Mouse (Mus musculus) gastrocnemius, postnatal 14 days (tissue): Measurements from ENCODE around the gene Gm11639. TPM values are rescaled to one million over a fixed set of nuclear protein-coding genes. Genes with fewer than 3 reads are reported as not detected.

Experiments
- DNase-seq: peaks from one replicate; pipeline ENCODE4 v3.0.0; 2021; ENCODE audit warnings: mixed read lengths
- intact Hi-C: fragments of 180-260 bp; cut with DNase I; formaldehyde crosslinking; loops from one replicate; pipeline ENCODE4 v1.15.1; 2025; ENCODE audit warnings: low total_unique reads
- total RNA-seq, 2 experiments: library from RNA; stranded (reverse); gene quantifications; 2 replicates each; pipeline ENCODE4 v1.2.3; 2021

Gene Gm11639
- total RNA-seq, 2 experiments from 2014 or later = 0.02 TPM

DNA sequence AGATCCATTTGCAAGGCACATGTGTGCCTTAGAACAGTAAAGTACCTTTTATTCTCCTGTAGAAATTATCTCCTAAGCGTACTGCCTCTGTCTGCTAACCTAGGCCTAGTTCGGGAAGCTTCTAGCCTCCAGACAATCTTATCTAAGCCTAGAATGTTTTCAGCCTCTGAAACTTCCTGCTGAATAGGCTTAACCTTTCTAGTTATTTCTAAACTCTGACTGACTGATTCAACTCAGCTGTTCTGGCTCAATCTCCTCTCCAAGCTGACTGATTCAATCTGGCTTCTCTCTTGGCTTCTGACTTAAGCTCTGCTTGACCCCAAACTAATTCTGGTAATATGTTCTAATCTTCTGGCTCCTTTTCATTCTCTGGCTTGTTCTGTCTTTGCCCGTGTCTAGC is 463.8 kb downstream of the Gm11639 start:
- intact Hi-C loops = no loop called here
- no peak for DNase-seq

DNA sequence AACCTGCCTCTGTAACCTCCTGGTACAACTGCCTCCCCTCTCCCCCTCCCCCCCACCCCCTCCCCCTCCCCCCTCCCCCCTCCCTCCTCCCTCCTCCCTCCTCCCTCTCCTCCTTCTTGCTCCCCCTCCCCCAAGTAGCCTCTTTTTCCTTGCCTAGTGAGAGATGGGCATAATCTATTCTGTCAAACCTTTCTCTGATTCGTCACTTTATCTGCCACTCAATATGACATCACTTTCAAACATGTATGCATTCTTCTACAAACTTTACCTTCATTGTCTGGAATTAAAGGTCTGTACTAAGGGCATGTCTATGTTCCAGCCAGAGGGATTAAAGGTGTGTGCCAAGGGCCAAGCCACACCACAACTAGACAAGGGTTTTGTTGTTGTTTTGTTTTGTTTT is 464.3 kb downstream of the Gm11639 start:
- DNase-seq = no peak
- intact Hi-C loops = no loop called here

DNA sequence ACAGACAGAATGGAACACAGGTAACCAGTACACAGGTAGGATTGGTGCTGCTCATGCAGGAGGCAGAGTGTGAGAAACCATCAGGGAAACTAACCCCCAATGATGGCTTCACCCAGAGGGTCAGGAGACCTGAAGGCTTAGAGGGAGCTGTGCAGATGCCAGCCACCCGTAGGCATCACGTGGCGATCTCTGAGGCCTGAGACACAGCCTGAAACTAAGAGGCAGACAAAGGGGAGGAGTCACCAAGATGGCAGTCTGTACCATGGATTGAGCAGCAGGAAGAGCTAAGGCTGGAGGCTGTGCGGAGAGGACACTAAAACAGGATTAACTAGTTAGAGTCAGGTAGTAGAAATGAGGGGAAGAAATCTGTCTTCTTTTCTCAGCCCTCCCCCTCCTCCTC is 465.2 kb downstream of the Gm11639 start:
- intact Hi-C loops = no loop called here
- DNase-seq = no peak

DNA sequence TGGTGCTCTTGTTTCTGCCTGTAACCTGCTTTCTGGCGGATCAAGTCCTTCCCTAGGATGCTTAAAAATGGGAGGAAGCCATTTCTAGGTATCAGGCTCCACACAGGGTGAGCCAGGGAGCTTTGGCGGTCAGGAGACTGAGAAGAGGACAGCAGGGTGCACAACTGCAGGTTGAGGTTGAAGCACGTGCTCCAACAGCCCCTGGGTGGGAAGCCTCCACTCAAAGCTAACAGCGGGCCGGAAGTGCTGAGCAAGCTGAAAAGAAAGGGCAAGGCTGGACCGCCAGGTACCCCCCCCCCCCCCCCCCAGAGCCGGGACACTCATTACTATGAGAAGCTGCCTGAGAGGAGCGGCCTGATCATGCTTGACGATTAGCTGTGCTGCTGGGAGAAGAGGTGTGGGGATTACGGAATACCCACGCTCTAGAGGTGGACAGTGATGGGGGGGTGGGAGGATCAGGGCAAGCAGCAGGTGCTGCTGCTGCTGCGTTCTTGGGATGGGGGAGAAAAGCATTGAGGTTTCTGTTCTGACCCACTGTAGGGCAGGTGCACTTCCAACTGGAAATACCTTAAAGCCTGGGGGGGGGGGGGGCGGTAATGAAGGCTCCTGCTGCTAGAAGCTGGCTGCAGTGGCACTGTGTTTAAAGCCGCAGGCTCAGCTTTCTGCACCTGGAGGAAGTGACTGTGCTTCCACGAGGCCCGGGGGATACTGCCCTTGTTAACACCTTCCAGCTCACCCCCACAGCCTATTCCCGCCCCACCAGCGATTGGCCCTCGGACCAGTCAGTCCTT is 465.9 kb downstream of the Gm11639 start:
- no peak for DNase-seq
- intact Hi-C loops = no loop called here

DNA sequence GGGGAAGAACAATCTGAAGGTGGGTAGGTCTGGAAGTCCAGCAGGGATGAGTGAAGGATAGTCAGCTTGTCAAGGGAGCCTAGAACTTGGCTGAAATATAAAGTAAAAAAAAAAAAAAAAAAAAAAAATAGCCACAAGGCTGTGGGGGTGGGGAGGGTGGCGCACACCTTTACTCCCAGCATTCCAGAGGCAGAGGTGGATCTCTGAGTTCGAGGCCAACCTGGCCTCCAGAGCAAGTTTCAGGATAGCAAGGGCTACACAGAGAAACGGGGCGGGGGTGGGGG is 466.5 kb downstream of the Gm11639 start:
- intact Hi-C loops = no loop called here
- DNase-seq = no peak

DNA sequence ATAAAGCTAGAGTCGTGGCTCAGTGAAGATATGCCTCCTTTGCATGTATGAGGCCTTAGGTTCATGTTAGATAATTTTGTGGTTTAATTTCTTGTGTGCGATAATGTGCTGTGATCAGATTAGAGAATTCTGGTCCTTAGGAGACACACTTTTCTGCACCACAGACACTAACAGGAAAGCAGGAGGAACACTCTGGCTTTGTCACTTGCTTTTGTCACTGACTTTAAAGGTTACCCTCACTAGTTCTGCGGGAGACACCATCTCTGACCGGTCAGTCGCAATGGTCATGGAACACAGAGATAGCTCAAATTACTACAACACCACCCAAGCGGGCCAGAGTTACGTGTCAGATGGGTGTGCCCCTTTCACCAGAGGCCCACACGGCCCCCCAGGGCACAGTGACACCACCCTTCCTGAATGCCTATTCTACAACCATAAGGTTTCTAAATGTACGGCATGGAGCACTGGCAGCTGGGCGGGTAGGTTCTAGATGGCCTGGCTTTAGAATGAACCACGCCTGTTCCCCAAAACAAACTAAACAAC is 466.9 kb downstream of the Gm11639 start:
- no peak for DNase-seq
- intact Hi-C loops = no loop called here

DNA sequence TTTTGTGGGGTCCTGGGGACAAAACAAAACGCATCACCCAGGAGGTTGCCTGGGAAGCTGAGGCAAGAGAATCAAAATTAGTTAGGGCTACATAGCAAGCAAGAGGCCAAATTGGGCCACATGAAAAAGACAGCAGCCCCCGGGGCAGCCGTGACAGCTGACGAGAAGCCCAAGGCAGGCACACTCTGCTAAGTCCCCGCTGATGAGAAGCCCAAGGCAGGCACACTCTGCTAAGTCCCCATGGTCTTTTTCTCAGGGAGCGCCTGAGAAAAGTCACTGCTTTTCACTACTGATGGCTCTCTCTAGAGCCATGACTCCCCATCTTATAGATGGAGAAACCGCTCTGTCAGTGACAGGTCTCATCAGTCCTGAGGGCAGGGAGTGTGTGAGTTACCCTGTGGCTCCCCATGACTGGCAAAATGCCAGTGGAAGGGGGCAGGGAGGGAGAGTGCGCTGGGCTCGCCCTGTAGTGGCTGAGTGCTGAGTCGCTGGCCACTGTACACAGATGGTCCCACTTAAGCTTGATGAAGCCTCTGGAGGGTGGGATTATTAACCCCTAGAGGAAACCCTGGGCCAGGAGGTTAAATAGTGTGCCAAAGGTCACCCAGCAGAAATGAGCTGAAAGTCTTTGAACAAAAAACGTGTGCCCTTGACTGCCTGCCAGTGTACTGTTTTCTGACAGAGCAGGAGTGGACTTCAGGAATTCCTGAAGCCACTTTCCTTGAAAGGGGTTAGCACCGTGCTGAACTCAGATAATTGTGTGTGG is 467.7 kb downstream of the Gm11639 start:
- intact Hi-C loops = no loop called here
- peak; percentile 22 for DNase-seq

DNA sequence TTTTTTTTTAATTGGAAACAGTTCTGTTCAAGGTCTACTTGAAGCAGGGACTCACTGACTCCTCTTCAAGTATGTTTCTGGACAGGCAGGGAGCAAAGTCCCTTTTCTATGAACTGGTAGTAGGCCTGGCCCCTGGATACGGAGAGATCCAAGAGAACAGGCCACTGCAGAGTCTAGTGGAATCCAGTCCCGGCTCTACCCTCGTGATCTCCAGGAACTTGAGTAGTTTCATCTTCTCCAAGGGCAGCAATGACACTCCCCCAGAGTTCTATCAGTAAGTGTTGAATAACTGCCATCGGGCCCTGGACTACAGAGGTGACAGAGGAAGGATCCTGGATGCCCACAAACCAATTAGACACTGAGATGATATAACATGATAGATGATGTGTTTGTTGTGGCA is 470.4 kb downstream of the Gm11639 start:
- intact Hi-C loops = no loop called here
- DNase-seq = no peak

DNA sequence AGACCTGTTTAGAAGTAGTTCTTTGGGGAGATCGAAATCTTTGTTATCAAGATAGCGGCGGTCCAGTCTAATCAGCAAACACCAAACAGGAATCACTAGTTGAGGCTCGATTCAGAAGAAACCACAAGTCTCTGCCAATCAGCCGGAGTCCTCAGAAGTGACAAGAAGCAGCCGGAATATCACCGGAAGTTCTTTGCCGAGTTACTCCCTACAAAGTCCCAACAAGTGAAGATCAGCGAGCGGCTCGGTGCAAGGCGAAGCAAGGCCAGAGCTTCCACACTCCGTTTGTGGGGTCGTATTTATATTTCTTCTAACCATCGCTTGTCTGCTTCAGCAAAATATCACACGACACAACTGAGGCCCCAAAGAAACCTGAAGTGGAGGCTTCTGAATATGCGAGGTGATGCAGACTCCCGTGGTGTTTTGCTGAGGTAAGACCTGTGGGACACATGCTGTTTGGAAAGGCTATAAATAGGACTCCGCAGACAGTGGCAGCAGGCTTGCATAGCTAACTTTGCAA is 471.3 kb downstream of the Gm11639 start:
- DNase-seq = no peak
- intact Hi-C loops = no loop called here

DNA sequence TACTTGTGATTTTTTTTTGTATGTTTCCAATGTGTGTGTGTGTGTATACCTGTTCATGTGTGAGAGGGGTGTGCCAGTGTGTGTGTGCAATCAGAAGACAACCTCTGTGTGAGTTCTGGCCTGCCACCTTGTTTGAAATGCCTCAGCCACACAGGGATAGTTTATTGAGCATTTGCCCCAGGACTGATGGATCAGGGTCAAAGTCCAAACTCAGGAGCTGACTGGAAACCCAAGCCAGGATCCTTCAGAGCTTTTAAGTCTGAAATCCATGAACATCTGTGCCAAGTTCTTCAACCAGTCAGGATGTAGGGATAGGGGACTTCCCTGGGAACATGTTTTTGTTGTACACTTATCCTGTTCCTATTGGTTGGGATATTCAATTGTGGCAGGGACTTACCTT is 472.5 kb downstream of the Gm11639 start:
- intact Hi-C loops = no loop called here
- no peak for DNase-seq

DNA sequence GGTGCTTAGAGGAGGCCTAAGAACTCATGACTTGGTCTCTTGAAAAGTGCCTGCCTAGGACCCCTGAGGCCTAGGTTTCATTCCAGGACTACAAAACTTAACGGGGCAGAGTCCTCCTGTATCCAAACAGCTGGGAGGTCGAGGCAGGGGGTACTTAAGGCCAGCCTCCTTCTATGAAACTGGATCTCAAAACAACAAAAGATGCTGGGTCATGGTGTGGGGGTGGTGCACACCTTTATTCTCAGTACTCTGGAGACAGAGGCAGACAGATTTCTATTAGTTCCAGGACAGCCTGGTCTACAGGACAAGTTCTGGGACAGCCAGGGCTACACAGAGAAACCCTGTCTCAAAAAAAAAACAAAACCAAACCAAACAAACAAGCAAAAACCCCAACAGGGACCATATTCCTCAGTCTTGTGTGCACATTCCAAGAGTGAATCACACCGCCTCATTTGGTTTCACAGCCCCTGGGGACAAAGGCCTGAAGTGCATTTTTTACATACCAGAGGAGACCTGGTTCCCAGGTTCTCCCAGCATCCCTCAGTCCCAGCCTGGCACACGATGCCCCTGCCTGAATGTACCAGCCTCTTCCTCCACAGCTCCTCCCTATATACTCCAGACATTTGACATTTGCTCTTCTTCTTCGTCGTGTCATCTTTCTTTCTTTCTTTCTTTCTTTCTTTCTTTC is 474.3 kb downstream of the Gm11639 start:
- intact Hi-C loops = no loop called here
- no peak for DNase-seq

DNA sequence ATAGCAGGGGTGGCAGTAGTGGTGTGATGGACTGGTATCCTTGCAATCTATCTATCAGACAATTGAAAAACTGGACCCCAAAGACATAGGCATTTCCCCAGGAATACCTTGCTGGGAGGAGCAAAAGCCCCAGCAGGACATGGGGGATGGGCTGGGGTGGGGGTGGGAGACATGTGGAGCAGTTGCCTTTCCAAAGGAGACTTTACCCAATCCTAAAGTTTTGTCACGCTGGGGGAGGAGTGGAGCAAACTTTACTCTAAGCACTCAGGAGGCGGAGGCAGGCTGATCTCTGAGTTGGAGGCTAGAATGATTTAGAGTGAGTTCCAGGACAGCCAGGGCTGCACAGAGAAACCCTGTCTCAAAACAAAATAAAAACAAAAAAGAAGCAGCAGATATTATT is 475.9 kb downstream of the Gm11639 start:
- intact Hi-C loops = no loop called here

DNA sequence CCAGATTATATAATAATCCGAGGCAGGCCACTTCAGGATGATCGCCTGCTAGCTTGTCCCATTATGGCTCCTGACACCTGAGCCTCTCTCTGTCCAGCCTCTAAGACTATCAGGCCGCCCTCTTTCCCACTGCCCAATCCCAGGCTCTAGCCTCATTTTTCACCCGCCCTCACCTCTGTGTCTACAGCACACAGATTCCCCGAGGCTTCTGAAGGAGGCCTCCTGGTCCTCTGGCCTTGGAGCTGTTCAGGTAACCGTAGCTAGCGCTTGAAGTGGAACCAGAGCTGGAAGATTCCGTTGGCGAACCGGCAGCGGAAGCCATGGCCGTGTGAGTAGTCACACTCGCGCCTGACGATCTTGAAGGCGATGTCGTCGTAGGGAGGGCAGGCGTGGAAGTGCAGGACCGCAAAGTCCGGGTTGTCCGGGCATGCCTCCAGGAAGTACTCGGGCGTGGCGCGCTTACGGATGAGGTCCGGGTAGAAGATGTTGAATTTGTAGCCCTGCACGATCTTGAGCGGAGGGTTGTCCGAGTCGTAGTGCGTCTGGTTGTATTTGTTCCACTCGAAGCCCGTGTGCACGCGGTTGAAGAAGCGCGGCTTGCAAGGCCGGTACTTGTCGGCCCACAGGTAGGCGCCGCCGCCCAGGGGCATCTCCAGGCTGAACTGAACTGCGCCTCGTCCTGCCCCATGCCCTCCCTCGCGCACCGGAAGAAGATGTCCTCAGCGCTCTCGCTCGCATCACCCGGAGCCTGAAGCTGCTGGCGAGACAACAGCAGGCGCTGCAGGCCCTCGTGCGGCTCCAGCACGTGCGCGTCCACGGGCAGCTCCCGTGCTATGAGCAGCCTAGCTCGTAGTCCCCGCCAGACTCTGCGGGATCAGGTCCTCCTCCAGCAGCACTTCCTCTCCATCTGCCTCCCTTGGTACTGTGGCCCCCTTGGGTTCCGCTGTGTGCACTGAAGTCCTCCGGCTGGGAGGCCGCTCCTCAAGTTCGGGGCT is 479.3 kb downstream of the Gm11639 start:
- DNase-seq = no peak
- intact Hi-C loops = no loop called here

More for the DNA sequence above, 475.9 kb downstream of the Gm11639 start:
- DNase-seq = no peak

DNA sequence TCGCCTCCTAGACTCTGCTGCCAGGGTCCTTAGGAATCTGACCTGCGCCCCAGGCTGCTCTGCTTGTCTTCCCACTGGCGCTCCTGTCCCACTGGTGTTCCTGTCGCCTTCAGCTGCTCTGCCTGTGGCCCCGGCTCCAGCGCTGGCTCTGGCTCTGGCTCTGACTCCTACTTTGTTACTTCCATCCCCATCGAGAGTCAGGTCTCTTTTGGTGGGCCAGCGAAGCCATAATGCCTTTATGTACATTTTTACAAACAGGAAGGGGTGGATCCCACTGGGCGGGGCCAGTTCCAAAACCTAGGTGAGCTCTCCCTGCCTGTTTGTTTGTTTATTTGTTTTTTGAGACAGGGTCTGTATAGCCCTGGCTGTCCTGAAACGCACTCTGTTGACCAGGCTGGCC is 481.3 kb downstream of the Gm11639 start:
- intact Hi-C loops = no loop called here
- no peak for DNase-seq

Other genes starting within 250 kb of the Gm11639 start
- 10 to 100 TPM; 19.4 to 19.7 TPM for gene Kansl1, start 216.8 kb upstream of the Gm11639 start, total RNA-seq
- gene Cdc27, start 135.1 kb upstream of the Gm11639 start, total RNA-seq = 10 to 100 TPM; 23.4 to 25.2 TPM
- gene Myl4, start 135.0 kb upstream of the Gm11639 start, total RNA-seq = 10 to 100 TPM; 13.1 to 15.7 TPM
- 1 to 10 TPM; 2.2 to 4.0 TPM for gene Itgb3, start 77.7 kb upstream of the Gm11639 start, total RNA-seq